Mouse (Mus musculus) ES-Bruce4 (cell line): ENCODE data around the gene Pla1a. TPM values are rescaled to one million over a fixed set of nuclear protein-coding genes. Genes with fewer than 3 reads are reported as not detected.

Experiments
- H3K27ac ChIP-seq: 2 replicates; pipeline ENCODE4 v1.5.1; 2012; ENCODE audit warnings: low read length, inconsistent platforms; ENCODE audit not compliant: insufficient read depth
- H3K27me3 ChIP-seq: 2 replicates; pipeline ENCODE4 v1.6.1; 2012; ENCODE audit warnings: mild to moderate bottlenecking, low read length, inconsistent platforms; ENCODE audit not compliant: control insufficient read depth, poor library complexity, insufficient read depth, severe bottlenecking
- H3K36me3 ChIP-seq: 2 replicates; pipeline ENCODE4 v1.6.1; 2012; ENCODE audit warnings: inconsistent platforms, mild to moderate bottlenecking, low read length, moderate library complexity; ENCODE audit not compliant: control insufficient read depth, poor library complexity, insufficient read depth, severe bottlenecking
- H3K4me1 ChIP-seq: one replicate; pipeline ENCODE4 v1.8.1; 2011; ENCODE audit warnings: low read length; ENCODE audit not compliant: control insufficient read depth, insufficient read depth
- H3K4me3 ChIP-seq: 2 replicates; pipeline ENCODE4 v1.5.1; 2011; ENCODE audit warnings: low read depth, mild to moderate bottlenecking, low read length
- H3K9ac ChIP-seq: 2 replicates; pipeline ENCODE4 v1.6.1; 2012; ENCODE audit warnings: low read depth, mild to moderate bottlenecking, inconsistent platforms; ENCODE audit not compliant: poor library complexity, severe bottlenecking
- H3K9me3 ChIP-seq: replicated peaks from 2 replicates; pipeline ENCODE4 v1.6.1; 2012; ENCODE audit warnings: mild to moderate bottlenecking, low read length, inconsistent platforms; ENCODE audit not compliant: control insufficient read depth, poor library complexity, insufficient read depth, severe bottlenecking
- CTCF ChIP-seq: IDR thresholded peaks from one replicate; pipeline ENCODE4 v1.8.1; 2011; ENCODE audit warnings: low read depth, low read length
- EP300 ChIP-seq: IDR thresholded peaks from 2 replicates; pipeline ENCODE4 v1.6.1; 2011; ENCODE audit warnings: low read depth, low read length; ENCODE audit not compliant: insufficient read depth
- POLR2A ChIP-seq: IDR thresholded peaks from one replicate; pipeline ENCODE4 v1.8.1; 2011; ENCODE audit warnings: low read length; ENCODE audit not compliant: insufficient read depth
- polyA plus RNA-seq: library from polyadenylated mRNA; stranded (reverse); fragments of >200 nt; gene quantifications from 2 replicates; pipeline ENCODE4 v1.2.4, GENCODE M21; 2011; ENCODE audit warnings: low read depth; ENCODE audit not compliant: missing spikeins, insufficient read depth, insufficient read length

The Pla1a gene
- polyA plus RNA-seq, 1 experiment: 1.9 TPM

DNA sequence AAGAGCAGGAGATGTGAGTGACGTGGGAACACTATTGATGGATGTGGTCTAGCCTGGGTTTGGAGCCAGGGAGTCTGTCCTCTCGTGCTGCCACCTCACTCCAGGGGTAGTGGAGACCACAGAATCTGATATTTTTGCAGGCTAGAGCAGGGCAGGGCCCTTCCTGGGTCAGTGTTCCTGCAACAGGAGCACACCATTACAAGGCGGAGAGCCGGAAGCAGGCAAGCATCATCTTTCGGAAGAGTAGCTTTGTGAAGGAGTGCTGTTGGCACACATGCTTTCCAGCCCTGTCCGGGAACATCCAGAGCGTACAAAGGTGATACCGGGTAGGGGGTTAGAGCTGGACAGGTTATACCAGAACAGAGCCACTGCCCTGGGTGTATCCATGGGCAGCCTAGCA, 569 bp upstream of the Pla1a start:
- H3K36me3 ChIP-seq: no peaks in the 10 kb centered on the region
- H3K27ac ChIP-seq: no peak overlapping the region
- H3K9me3 ChIP-seq: no peaks in the 10 kb centered on the region
- H3K4me3 ChIP-seq: no peak overlapping the region
- no peaks in the 10 kb centered on the region for H3K27me3 ChIP-seq
- peaks cover 4% of the 10 kb centered on the region for H3K4me1 ChIP-seq
- H3K9ac ChIP-seq: no peak overlapping the region
- TF ChIP-seq EP300: no peak
- TF ChIP-seq POLR2A: no peak
- TF ChIP-seq CTCF: no peak

DNA sequence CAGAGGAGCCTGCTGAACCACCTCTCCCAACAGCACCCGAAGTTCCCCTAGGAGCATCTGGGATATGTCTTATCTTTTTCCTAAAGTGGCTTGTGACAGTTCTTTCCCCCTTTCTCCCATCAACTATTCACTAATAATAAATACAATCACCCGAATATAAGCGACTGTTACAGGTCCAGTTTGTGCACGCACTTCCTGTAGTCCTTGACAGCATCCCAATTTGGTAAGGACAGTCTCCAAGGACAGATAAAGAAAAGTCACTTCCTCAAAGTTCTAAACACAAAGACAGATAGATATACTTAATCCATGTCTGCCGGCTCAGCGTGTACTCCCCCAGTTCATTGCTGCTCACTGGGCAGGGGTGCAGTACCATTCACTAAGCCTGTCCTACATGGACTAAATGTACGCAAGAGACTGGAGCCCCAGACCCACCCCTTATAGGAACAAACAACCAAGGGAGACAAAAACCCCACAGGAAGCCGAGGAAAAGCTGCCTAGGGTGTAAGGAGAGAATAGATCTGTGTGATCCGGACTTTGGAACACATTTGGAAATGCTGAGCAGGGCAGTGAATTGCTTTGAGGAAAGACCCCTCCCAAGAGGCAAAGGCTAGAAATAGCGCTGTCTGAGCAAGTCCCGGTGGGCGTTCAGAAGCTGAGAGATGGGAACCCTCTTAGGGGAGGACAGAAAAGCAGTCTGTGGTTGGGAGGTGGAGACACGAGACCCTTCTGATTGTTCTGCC, 1.3 kb downstream of the Pla1a start:
- no peaks in the 10 kb centered on the region for H3K27me3 ChIP-seq
- peaks cover 4% of the 10 kb centered on the region for H3K4me1 ChIP-seq
- H3K9me3 ChIP-seq: no peaks in the 10 kb centered on the region
- H3K36me3 ChIP-seq: no peaks in the 10 kb centered on the region
- H3K27ac ChIP-seq: 0 out of 2 replicates have a peak overlapping the region, but pooled peaks have one; percentile 7
- TF ChIP-seq POLR2A (no peak), EP300 (no peak), CTCF (no peak)
- no peak overlapping the region for H3K9ac ChIP-seq
- H3K4me3 ChIP-seq: no peak overlapping the region

DNA sequence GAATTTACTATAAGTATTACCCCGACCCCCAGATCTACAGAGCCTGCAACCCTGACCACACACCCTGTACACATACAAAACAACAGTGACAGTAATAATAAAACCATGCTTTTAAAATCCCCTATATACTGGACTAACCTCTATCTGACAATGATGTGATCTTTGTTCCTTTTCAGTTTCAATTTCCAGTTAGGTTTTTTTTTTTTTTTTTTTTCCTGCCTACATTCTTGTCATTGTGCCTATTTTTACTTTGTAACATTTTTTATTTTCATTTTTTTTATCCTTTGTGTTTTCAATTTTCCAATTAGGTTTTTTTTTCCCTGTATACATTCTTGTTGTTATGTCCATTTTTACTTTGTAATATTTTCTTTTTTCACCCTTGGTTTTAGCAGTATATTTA, 7.1 kb downstream of the Pla1a start:
- Histone ChIP-seq H3K36me3 (no peaks in the 10 kb centered on the region), H3K9ac (no peak overlapping the region), H3K4me3 (no peak overlapping the region), H3K27me3 (no peaks in the 10 kb centered on the region), H3K27ac (no peak overlapping the region), H3K4me1 (no peaks in the 10 kb centered on the region), H3K9me3 (no peaks in the 10 kb centered on the region)
- TF ChIP-seq EP300: no peak
- TF ChIP-seq CTCF: no peak
- TF ChIP-seq POLR2A: no peak

DNA sequence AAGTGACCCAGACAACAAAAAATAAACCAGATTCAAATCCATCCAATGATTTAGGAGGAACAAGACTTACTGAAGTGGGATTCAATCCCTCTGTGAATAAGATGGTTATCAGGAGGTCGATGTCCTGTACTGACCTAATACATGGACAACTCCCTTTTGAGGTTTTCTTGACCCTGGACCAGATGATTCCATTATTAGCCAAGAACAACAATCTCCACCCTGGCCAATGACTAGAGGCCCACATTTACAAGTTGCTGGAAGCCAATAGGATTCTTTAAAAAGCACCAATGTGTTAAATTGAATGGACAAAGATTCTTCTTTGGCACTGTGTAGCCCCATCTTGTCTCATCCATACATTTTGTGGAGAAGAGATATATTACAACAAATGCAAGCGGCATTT, 7.6 kb downstream of the Pla1a start:
- H3K27me3 ChIP-seq: no peaks in the 10 kb centered on the region
- H3K4me1 ChIP-seq: no peaks in the 10 kb centered on the region
- no peak overlapping the region for H3K27ac ChIP-seq
- H3K4me3 ChIP-seq: no peak overlapping the region
- H3K9me3 ChIP-seq: no peaks in the 10 kb centered on the region
- TF ChIP-seq CTCF: no peak
- TF ChIP-seq POLR2A: no peak
- no peak for TF ChIP-seq EP300
- no peak overlapping the region for H3K9ac ChIP-seq
- no peaks in the 10 kb centered on the region for H3K36me3 ChIP-seq

DNA sequence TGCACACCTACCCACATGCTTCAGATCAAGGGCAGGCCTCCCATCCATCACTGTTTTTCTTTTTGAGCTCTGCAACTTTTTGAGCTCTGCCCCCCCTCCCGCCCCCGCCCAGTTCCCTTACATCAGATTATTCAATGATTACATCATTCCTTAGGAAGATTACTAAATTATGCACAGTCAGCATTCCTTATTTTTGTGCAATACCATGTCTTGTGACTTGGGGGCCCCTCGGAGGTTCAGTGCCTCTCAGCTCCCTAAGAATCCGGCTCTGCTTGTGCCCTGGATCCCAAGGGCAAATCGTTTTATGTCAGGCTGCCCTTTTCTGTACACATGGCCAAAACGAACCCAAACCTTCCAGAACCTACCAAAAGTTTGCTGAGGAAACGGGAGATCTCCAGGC, 18.0 kb downstream of the Pla1a start:
- H3K4me3 ChIP-seq: no peak overlapping the region

DNA sequence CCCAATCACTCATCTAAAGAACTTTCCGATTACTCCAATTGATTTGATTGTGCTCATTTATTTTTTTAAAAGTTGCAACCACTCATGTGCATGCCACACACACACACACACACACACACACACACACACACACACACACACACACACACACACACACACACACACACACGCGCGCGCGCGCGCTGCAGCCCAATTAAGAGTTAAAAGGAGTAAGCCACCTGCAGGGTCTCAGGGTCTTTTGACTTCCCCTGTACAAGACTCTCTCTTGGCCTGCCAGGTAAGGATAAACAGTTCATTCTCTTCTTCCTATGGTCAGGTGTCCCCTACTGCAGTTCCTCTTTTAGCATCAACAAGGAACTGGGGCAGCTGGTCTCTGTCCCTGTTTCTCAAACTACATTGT, 24.5 kb downstream of the Pla1a start:
- TF ChIP-seq EP300 (no peak), POLR2A (no peak), CTCF (no peak)
- H3K36me3 ChIP-seq: no peaks in the 10 kb centered on the region
- H3K9ac ChIP-seq: no peak overlapping the region
- peaks cover 4% of the 10 kb centered on the region for H3K4me1 ChIP-seq
- H3K4me3 ChIP-seq: no peak overlapping the region
- H3K27ac ChIP-seq: no peak overlapping the region
- H3K9me3 ChIP-seq: no peaks in the 10 kb centered on the region
- no peaks in the 10 kb centered on the region for H3K27me3 ChIP-seq

More for the DNA sequence above, 18.0 kb downstream of the Pla1a start:
- Histone ChIP-seq H3K9me3 (no peaks in the 10 kb centered on the region), H3K9ac (no peak overlapping the region), H3K4me1 (no peaks in the 10 kb centered on the region), H3K36me3 (no peaks in the 10 kb centered on the region), H3K27ac (no peak overlapping the region), H3K27me3 (no peaks in the 10 kb centered on the region)
- TF ChIP-seq POLR2A: no peak
- TF ChIP-seq EP300: no peak
- no peak for TF ChIP-seq CTCF
